Mouse (Mus musculus): ENCODE measurements at regions not wholly inside any gene's neighbourhood (a gene's known extent, or its start where the extent isn't known, plus 50 kb on each side); places are given as distances from the start of the nearest gene placed in this dataset.

- in situ Hi-C loops (cut with MboI) = no loop called here
Measured at GRCm38 (mm10) chr16:55663946-55664345, 174.8 kb downstream of the Nfkbiz start.

GRCm38 (mm10) chr16:55636667-55637450, 201.8 kb downstream of the Nfkbiz start:
- in situ Hi-C loops (cut with MboI) = no loop called here

- in situ Hi-C loops (cut with MboI) = no loop called here
Measured at GRCm38 (mm10) chr16:55636224-55636623, 202.5 kb downstream of the Nfkbiz start.

- in situ Hi-C loops (cut with MboI) = no loop called here
Measured at GRCm38 (mm10) chr16:55634691-55635090, 204.0 kb downstream of the Nfkbiz start.

GRCm38 (mm10) chr16:55632220-55632619, 206.5 kb downstream of the Nfkbiz start:
- in situ Hi-C loops (cut with MboI) = no loop called here

- in situ Hi-C loops (cut with MboI) = no loop called here
Measured at GRCm38 (mm10) chr16:55631637-55632036, 207.1 kb downstream of the Nfkbiz start.

- in situ Hi-C loops (cut with MboI) = no loop called here
Measured at GRCm38 (mm10) chr16:55631048-55631447, 207.7 kb downstream of the Nfkbiz start.

GRCm38 (mm10) chr16:55627531-55627930, 211.2 kb downstream of the Nfkbiz start:
- in situ Hi-C loops (cut with MboI) = no loop called here

- in situ Hi-C loops (cut with MboI) = no loop called here
Measured at GRCm38 (mm10) chr16:55623422-55623821, 215.3 kb downstream of the Nfkbiz start.

- in situ Hi-C loops (cut with MboI) = no loop called here
Measured at GRCm38 (mm10) chr16:55619731-55620130, 219.0 kb downstream of the Nfkbiz start.

GRCm38 (mm10) chr16:55617958-55618357, 220.7 kb downstream of the Nfkbiz start:
- in situ Hi-C loops (cut with MboI) = no loop called here

GRCm38 (mm10) chr16:55617506-55617905, 221.2 kb downstream of the Nfkbiz start:
- in situ Hi-C loops (cut with MboI) = no loop called here

GRCm38 (mm10) chr16:55616408-55617120, 222.1 kb downstream of the Nfkbiz start:
- in situ Hi-C loops (cut with MboI) = no loop called here

- in situ Hi-C loops (cut with MboI) = no loop called here
Measured at GRCm38 (mm10) chr16:55612873-55613272, 225.8 kb downstream of the Nfkbiz start.

GRCm38 (mm10) chr16:55612001-55612400, 226.7 kb downstream of the Nfkbiz start:
- in situ Hi-C loops (cut with MboI) = no loop called here

GRCm38 (mm10) chr16:55611172-55611571, 227.5 kb downstream of the Nfkbiz start:
- in situ Hi-C loops (cut with MboI) = no loop called here

GRCm38 (mm10) chr16:55608361-55608760, 230.3 kb downstream of the Nfkbiz start:
- in situ Hi-C loops (cut with MboI) = no loop called here

GRCm38 (mm10) chr16:55606447-55607239, 232.1 kb downstream of the Nfkbiz start:
- in situ Hi-C loops (cut with MboI) = no loop called here

- in situ Hi-C loops (cut with MboI) = no loop called here
Measured at GRCm38 (mm10) chr16:55603611-55604010, 235.1 kb downstream of the Nfkbiz start.

- in situ Hi-C loops (cut with MboI) = no loop called here
Measured at GRCm38 (mm10) chr16:55589382-55589956, 249.2 kb downstream of the Nfkbiz start.

GRCm38 (mm10) chr16:55587138-55587537, 251.6 kb downstream of the Nfkbiz start:
- in situ Hi-C loops (cut with MboI) = no loop called here

GRCm38 (mm10) chr16:55582906-55583305, 255.8 kb downstream of the Nfkbiz start:
- in situ Hi-C loops (cut with MboI) = no loop called here
